Mouse (Mus musculus): ENCODE measurements around the gene Gas7.

GRCm38 (mm10) chr11:67445058-67445825, 10.0 kb upstream of the Gas7 start:
- TF ChIP-seq CTCF (IDR thresholded peaks at IDR 0.05; ENCODE audit: extremely low read depth, insufficient read length, insufficient replicate concordance, low read depth, low read length), result no peak
- no peak for TF ChIP-seq POLR2A (IDR thresholded peaks at IDR 0.05; ENCODE audit: low read depth, low read length)
